Mouse (Mus musculus) hindbrain, embryonic 14.5 days (tissue): Measurements from ENCODE around the gene Sell. TPM values are rescaled to one million over a fixed set of nuclear protein-coding genes. Genes with fewer than 3 reads are reported as not detected.

Experiments used
- polyA plus RNA-seq: library from polyadenylated mRNA; unstranded; fragments of >200 nt; fragmentation: Nextera tagmentation; extraction: Ambion mirVana; gene quantifications from 2 replicates; pipeline ENCODE4 v1.2.1, GENCODE M21; 2014

Sell gene
- polyA plus RNA-seq, 1 experiment from 2014 or later, result not detected

Other genes with a start within 250 kb of the Sell start
- 16.6 and 19.1 TPM in 2 replicates for gene Scyl3, start 132.9 kb upstream of the Sell start, polyA plus RNA-seq
- 5.5 and 5.7 TPM in 2 replicates for gene BC055324, start 67.2 kb upstream of the Sell start, polyA plus RNA-seq
- 8.2 and 9.1 TPM in 2 replicates for gene Mettl18, start 67.1 kb upstream of the Sell start, polyA plus RNA-seq
- gene Sele, start 13.7 kb upstream of the Sell start, polyA plus RNA-seq, result not detected in 2 replicates
- gene Selp, start 53.3 kb downstream of the Sell start, polyA plus RNA-seq, result not detected in 2 replicates
- gene F5, start 89.9 kb downstream of the Sell start, polyA plus RNA-seq, result 0.18 and 0.24 TPM in 2 replicates
- 8.1 and 11.8 TPM in 2 replicates for gene Slc19a2, start 187.1 kb downstream of the Sell start, polyA plus RNA-seq
- gene Ccdc181, start 213.6 kb downstream of the Sell start, polyA plus RNA-seq, result 23.4 and 24.5 TPM in 2 replicates
- 25.8 and 26.2 TPM in 2 replicates for gene Nme7, start 242.1 kb downstream of the Sell start, polyA plus RNA-seq
- 25.8 and 29.2 TPM in 2 replicates for gene Blzf1, start 245.5 kb downstream of the Sell start, polyA plus RNA-seq